Mouse (Mus musculus) fat pad, adult 2 months (tissue): Measurements from ENCODE around the gene Srsf10.

Source experiments
- DNase-seq: peaks from one replicate; pipeline ENCODE4 v3.0.0-alpha.2; 2011; ENCODE audit warnings: low read depth, low spot score; ENCODE audit errors: extremely low read depth

The Srsf10 gene

GRCm38 (mm10) chr4:135912835-135913234 is 57.3 kb downstream of the Srsf10 start:
- no peak for DNase-seq

GRCm38 (mm10) chr4:135913433-135913832 is 57.9 kb downstream of the Srsf10 start:
- no peak for DNase-seq

GRCm38 (mm10) chr4:135918635-135919279 is 63.2 kb downstream of the Srsf10 start:
- peak; percentile 50 for DNase-seq

- no peak for DNase-seq
These were observed 63.7 kb downstream of the Srsf10 start for GRCm38 (mm10) chr4:135919280-135919639.
